Comparison of ENCODE assay signal across 8 mouse cellular contexts in the genomic region with DNA sequence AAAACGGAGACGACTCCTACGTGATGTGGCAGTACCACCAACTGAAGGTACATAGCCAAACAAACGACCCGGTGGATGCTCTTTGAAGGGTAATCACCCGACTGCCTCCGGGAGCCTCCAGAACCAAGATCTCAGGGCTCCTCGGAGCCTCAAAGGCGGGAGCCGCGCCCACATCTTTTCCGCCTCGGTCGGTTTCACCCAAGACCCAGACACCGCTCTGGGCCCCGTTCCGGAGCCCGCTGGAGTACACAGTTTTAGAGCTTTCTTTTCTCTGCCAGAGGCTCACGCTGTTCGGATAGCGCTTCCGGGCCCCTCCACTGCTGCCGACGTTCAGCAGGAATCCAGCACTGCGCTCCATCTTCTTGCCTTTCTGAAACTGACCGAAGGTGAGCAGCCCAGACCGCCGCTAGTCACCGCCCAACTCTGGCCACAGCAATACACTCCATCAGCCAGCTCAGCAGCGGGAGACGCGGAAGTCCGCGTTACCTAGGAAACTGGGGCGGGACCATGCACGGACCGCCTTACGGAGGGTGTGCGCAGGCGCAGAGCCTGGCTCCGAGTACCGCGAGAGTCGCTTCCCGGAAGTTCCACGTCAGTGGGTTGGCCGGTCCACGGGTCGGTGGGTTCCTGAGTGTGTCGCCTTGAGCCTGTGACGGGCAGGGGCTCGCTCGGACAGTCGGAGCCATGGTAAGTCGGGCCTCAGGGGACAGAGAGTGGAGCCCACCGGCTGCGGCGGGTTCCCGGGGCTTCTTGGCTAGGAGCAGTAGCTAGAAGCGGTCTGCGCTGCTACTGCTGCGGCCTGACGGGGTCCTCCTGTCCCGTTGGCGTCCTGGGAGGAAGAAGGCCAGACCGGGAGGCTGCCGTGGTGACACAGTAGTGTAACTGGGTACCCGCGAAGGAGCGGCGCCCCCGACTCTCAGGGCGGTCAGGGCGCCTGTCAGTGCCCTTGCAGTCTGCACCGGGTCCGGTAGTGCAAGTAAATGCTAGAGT. TPM values are rescaled to one million over a fixed set of nuclear protein-coding genes. Genes with fewer than 3 reads are reported as not detected.
A peak's percentile ranks its signal among the peaks of the same experiment; 100 is the strongest.
DNase-seq lines count a peak whose midpoint lies in the region; ATAC-seq and TF ChIP-seq lines count a peak whose summit lies in the region.

A gene (plus strand): TSS at position 585 of the 990 bp plus-strand sequence.

- H3K4me3 ChIP-seq in gastrocnemius, adult 2 months: peak within 1 kb of the TSS; percentile 75
- peak within 1 kb of the TSS; percentile 97 for H3K4me3 ChIP-seq in hindbrain, postnatal 0 days (ENCODE audit: low read length)
- peak within 1 kb of the TSS; percentile 100 for H3K4me3 ChIP-seq in left cerebral cortex, adult 2 months

- peaks cover 7% of the 10 kb centered on the region; the same call in 1 of the 2 replicates for H3K36me3 ChIP-seq in hindbrain, postnatal 0 days (ENCODE audit: insufficient read depth, low read length)

- no peaks in the 10 kb centered on the region for H3K9me3 ChIP-seq in hindbrain, postnatal 0 days (ENCODE audit: low read length)

- peaks cover 5% of the 10 kb centered on the region; the same call in 1 of the 2 replicates for H3K4me1 ChIP-seq in hindbrain, postnatal 0 days (ENCODE audit: insufficient read depth, low read length)

- under 1% methylated on average over 76 of the region's 76 CpGs for WGBS in hindbrain, postnatal 0 days

- intact Hi-C loops in gastrocnemius, adult 2 months (cut with DNase I): loop anchor here (2.0 kb wide), 1 partner anchor 37 kb away; a partner anchor contains a TSS
- intact Hi-C loops in left cerebral cortex, adult 2 months (cut with DNase I): no loop called here

- TF ChIP-seq CTCF in gastrocnemius, adult 2 months (IDR thresholded peaks at IDR 0.05): no peak
- TF ChIP-seq CTCF in hindbrain, postnatal 0 days (IDR thresholded peaks at IDR 0.05; ENCODE audit: low read depth): peak; percentile 26; the same call in 1 of the 2 replicates
- TF ChIP-seq CTCF in left cerebral cortex, adult 2 months (IDR thresholded peaks at IDR 0.05): no peak; the same call in 1 of the 2 replicates

- peak within 1 kb of the TSS; percentile 75 for H3K4me2 ChIP-seq in hindbrain, postnatal 0 days (ENCODE audit: low read depth, low read length)

- peak within 1 kb of the TSS; percentile 96 for H3K27ac ChIP-seq in gastrocnemius, adult 2 months
- H3K27ac ChIP-seq in hindbrain, postnatal 0 days: peak within 1 kb of the TSS; percentile 89
- peak within 1 kb of the TSS; percentile 83 for H3K27ac ChIP-seq in left cerebral cortex, adult 2 months

- no peaks in the 10 kb centered on the region for H3K27me3 ChIP-seq in hindbrain, postnatal 0 days (ENCODE audit: insufficient read depth, low read length)

- H3K9ac ChIP-seq in hindbrain, postnatal 0 days (replicated peaks; ENCODE audit: low read length): peak within 1 kb of the TSS; percentile 94

- DNase-seq in WW6 (ENCODE audit: low read depth, low spot score): peak; percentile 92
- DNase-seq in cerebellum, postnatal 4 days (ENCODE audit: low spot score in 2 of 2): peak; percentile 97 to 99
- DNase-seq in gastrocnemius, adult 2 months: peak; percentile 99
- peak; percentile 99 for DNase-seq in hindbrain, postnatal 0 days (ENCODE audit: low spot score)
- DNase-seq in left cerebral cortex, adult 2 months (ENCODE audit: extremely low spot score in 1 of 2, low spot score in 2 of 2): peak; percentile 98 to 99
- peak; percentile 98 for DNase-seq in right cerebral cortex, adult 2 months (ENCODE audit: low spot score in 2 of 2)
- peak; percentile 99 for DNase-seq in urinary bladder, postnatal 14 days (ENCODE audit: low spot score)

- ATAC-seq in hindbrain, postnatal 0 days: peak; percentile 99
- peak; percentile 96 for ATAC-seq in megakaryocyte, adult 5-6 weeks (ENCODE audit: poor library complexity, severe bottlenecking)

RNA-seq across cellular contexts. Expression of the gene that starts here (rescaled TPM):
- 10 to 100 TPM; 71.4 to 72.2 TPM for total RNA-seq in gastrocnemius, adult 2 months (2021)
- total RNA-seq in hindbrain, postnatal 0 days (2014; rRNA removed): 66.8 and 67.0 TPM in 2 replicates
- 101 and 103 TPM in 2 replicates for polyA plus RNA-seq in hindbrain, postnatal 0 days (2015; fragmentation: Nextera tagmentation; extraction: Ambion mirVana)
- total RNA-seq in left cerebral cortex, adult 2 months (2021): 10 to 100 TPM; 84.2 to 91.0 TPM
- 130 and 144 TPM in 2 replicates for total RNA-seq in megakaryocyte, adult 5-6 weeks (2015)
- 141 and 153 TPM in 2 replicates for total RNA-seq in megakaryocyte, adult 5-6 weeks (2017)

Comparison
In these comparisons a context has a peak if more than half of its experiments do, and no peak if none do; other contexts are left out.
1. Peak in every context shown above with its lines: DNase-seq, ATAC-seq, H3K4me3 ChIP-seq and H3K27ac ChIP-seq.